Mouse (Mus musculus) forebrain, postnatal 0 days (tissue): ENCODE results near the gene Lat. TPM values are rescaled to one million over a fixed set of nuclear protein-coding genes. Genes with fewer than 3 reads are reported as not detected.

Source experiments
- ATAC-seq: fragments of 200-750 bp; cut with Nextera tagmentation; 2 replicates; pipeline ENCODE4 v1.8.0; 2017; ENCODE audit warnings: mild to moderate bottlenecking, moderate library complexity
- DNase-seq: peaks from one replicate; pipeline ENCODE4 v3.0.0-alpha.2; 2015
- H3K27ac ChIP-seq: fragments of 300-500 bp; sonication (generic); 2 replicates; pipeline ENCODE4 v1.5.1; 2014; ENCODE audit warnings: low read depth, mild to moderate bottlenecking, antibody characterized with exemption, low read length, moderate library complexity, mixed read lengths
- H3K27me3 ChIP-seq: fragments of 300-500 bp; sonication (generic); 2 replicates; pipeline ENCODE4 v1.6.1; 2014; ENCODE audit warnings: mild to moderate bottlenecking, low read length, mixed read lengths; ENCODE audit not compliant: insufficient read depth
- H3K36me3 ChIP-seq: fragments of 300-500 bp; sonication (generic); 2 replicates; pipeline ENCODE4 v1.6.1; 2014; ENCODE audit warnings: mild to moderate bottlenecking, moderate library complexity; ENCODE audit not compliant: insufficient read depth
- H3K4me1 ChIP-seq: fragments of 300-500 bp; sonication (generic); 2 replicates; pipeline ENCODE4 v1.6.1; 2014; ENCODE audit warnings: antibody characterized with exemption; ENCODE audit not compliant: insufficient read depth
- H3K4me2 ChIP-seq: fragments of 300-500 bp; sonication (generic); 2 replicates; pipeline ENCODE4 v1.6.1; 2014; ENCODE audit warnings: low read depth, mild to moderate bottlenecking, moderate library complexity
- H3K4me3 ChIP-seq: fragments of 300-500 bp; sonication (generic); 2 replicates; pipeline ENCODE4 v1.5.1; 2014; ENCODE audit warnings: low read depth, low read length, mixed read lengths
- H3K9ac ChIP-seq: fragments of 300-500 bp; sonication (generic); 2 replicates; pipeline ENCODE4 v1.6.1; 2014; ENCODE audit warnings: mild to moderate bottlenecking
- H3K9me3 ChIP-seq: fragments of 300-500 bp; sonication (generic); 2 replicates; pipeline ENCODE4 v1.6.1; 2016; ENCODE audit warnings: low read length
- CTCF ChIP-seq: sonication (generic); IDR thresholded peaks from 2 replicates; pipeline ENCODE4 v1.5.1; 2016; ENCODE audit warnings: antibody characterized with exemption, control low read depth, low read depth
- WGBS: fragments of 180-500 bp; shearing (Covaris S2); extraction: QIAGEN DNeasy Blood & Tissue Kit; methylation state at CpG from one replicate; pipeline ENCODE4 v1.1.7; 2014; 5-methylcytosine and 5-hydroxymethylcytosine counted together
- polyA plus RNA-seq: library from polyadenylated mRNA; unstranded; fragments of >200 nt; fragmentation: Nextera tagmentation; extraction: Ambion mirVana; gene quantifications from 2 replicates; pipeline ENCODE4 v1.2.1, GENCODE M21; 2015
- total RNA-seq: library from RNA; depleted of rRNA; stranded (reverse); fragments of >200 nt; gene quantifications from 2 replicates; pipeline ENCODE4 v1.2.3, GENCODE M21; 2014

Gene Lat
- total and polyA plus RNA-seq, 2 experiments from 2014 or later = 0.38 to 1.4 TPM

DNA sequence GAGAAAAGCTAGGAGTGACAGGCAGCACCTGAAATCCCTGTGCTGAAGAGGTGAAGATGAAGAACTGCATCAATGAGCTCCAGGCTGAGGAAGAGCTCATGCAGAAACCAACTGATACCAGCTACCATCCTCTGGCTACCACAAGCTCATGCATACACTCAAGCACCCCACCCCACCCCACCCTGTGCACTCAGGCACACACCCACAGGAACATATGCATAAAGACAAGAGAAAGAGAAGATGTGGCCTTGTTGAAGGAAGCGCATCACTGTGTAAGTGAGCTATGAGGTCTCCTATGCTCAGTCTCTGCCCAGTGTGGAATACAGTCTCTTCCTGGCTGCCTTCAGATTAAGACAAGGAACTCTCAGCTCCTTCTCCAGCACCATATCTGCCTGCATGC, 18.8 kb upstream of the Lat start:
- DNase-seq = no peak
- peaks cover 27% of the 10 kb centered on the region; the same call in 1 of the 2 replicates for H3K36me3 ChIP-seq
- 100% methylated on average over 1 of the region's 1 CpGs for WGBS
- H3K9ac ChIP-seq = no peak overlapping the region
- no peaks in the 10 kb centered on the region for H3K4me1 ChIP-seq
- no peaks in the 10 kb centered on the region for H3K9me3 ChIP-seq
- no peaks in the 10 kb centered on the region for H3K27me3 ChIP-seq
- ATAC-seq = no peak
- no peak overlapping the region for H3K4me2 ChIP-seq
- no peak overlapping the region for H3K4me3 ChIP-seq
- no peak overlapping the region for H3K27ac ChIP-seq
- TF ChIP-seq CTCF = no peak

DNA sequence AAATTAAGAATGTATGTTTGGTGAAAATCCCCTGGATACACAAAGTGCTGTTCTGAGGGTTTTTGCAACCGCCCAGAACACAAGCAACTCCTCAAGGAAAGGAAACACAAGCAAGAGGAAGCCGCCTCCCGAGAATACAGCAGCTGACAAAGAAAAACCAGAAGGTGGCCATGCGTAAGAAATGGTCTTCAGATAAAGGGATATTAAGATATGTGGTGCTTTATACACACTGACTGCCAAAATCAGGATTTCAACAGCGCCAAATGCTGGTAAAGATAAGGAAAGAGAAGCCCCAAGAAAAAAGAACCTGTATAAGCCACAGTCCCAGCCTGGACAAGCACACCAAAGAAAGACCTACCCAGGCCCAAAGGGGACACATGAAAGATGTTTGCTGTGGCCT, 14.2 kb upstream of the Lat start:
- ATAC-seq (no peak), DNase-seq (no peak)
- Histone ChIP-seq H3K9ac (no peak overlapping the region), H3K9me3 (no peaks in the 10 kb centered on the region), H3K4me2 (no peak overlapping the region), H3K27ac (no peak overlapping the region), H3K36me3 (peaks cover 17% of the 10 kb centered on the region; the same call in 1 of the 2 replicates), H3K4me3 (no peak overlapping the region), H3K27me3 (no peaks in the 10 kb centered on the region), H3K4me1 (no peaks in the 10 kb centered on the region)
- WGBS = 89% methylated on average over 5 of the region's 5 CpGs
- no peak for TF ChIP-seq CTCF

DNA sequence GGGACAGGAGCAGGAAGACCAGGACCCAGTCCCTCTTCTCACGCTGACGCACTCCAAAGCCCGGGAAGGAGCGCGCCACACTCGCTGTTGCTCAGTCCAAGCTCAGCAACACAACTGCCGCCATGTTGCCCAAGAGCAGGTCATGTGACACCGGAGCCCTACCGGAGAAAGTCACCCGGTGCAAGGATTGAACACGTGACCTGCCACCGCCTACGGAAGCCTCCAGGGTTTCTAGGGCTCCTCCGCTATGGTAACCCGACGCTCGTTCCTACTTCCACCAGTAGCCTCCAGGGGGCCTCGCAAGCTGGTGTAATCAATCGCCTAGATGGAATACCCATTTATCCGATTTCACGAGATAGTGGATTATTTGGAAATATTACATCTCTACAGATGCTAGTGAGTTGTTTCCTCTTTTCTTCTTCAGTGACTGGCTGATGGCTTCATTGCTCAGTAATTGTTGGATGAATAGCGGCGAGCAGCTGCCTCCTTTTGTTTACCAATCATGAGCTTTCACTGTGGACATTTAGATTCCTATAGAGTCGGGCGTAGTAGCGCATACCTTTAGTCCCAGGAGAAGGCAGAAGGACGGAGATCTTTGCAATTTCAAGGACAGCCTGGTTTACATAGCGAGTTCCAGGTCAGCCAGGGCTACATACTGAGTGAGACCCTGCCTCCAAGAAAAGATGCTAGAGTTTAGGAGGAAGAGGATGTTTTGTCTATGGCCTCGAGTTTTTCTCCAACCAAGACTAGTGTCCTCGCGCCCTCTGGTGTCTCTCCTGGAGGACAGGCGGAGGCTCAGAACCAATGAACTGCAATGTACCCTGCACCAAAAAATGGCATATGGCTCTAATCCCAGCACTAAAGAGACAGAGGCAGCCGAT, 8.1 kb upstream of the Lat start, which contains the start of gene Spns1:
TSS of gene Spns1 (minus strand) at position 173 of the 881 bp plus-strand sequence.
- H3K27me3 ChIP-seq = no peaks in the 10 kb centered on the region
- H3K36me3 ChIP-seq = peaks cover 23% of the 10 kb centered on the region
- H3K9me3 ChIP-seq = no peaks in the 10 kb centered on the region
- peak within 1 kb of the TSS; percentile 86 for H3K4me3 ChIP-seq
- peak within 1 kb of the TSS; percentile 83 for H3K27ac ChIP-seq
- ATAC-seq (peak; percentile 98), DNase-seq (peak; percentile 99)
- peak; percentile 93 for TF ChIP-seq CTCF
- peaks cover 7% of the 10 kb centered on the region; the same call in 1 of the 2 replicates for H3K4me1 ChIP-seq
- peak within 1 kb of the TSS; percentile 94 for H3K4me2 ChIP-seq
- H3K9ac ChIP-seq = peak within 1 kb of the TSS; percentile 82
- WGBS = under 1% methylated on average over 33 of the region's 33 CpGs

DNA sequence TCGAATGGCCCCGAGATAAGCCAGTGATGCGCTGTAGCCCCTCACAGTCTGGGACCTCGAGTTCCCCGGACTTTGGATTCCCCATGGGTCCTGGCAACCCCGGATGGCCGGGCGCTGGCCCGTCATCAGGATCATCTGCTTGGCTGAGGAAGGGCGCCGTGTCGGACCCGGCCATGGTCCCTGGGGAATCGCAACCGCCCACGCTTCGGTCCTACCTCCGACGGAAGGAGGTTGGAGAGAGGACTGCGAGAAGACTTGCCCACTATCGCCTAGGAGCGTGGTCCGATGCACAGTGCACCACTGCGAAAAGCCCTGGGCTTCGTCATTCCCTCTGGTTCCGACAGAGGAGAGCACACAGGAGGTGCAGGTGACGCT, 7.5 kb upstream of the Lat start:
- peak overlapping the region; percentile 86 for H3K4me3 ChIP-seq

DNA sequence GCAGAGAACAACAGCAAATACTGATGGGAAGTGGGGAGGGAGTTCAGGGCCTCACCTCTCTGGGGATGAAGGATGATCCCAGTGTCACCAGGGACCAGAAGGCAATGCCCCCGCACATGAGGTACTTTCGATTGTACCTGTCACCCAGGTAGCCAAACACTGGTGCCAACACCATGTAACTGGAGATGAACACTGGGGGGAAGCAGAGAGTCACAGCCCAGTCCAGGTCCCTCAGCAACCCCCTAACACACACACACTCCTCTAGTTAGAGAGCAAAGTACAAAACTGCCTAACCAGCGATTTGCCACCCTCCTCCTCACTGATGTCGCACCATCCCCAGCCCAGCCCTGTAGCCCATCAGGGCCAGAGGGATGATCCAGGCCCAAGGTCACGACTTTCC, 5.6 kb upstream of the Lat start:
- ATAC-seq = no peak
- Histone ChIP-seq H3K27me3 (no peaks in the 10 kb centered on the region), H3K4me2 (no peak overlapping the region), H3K4me3 (no peak overlapping the region), H3K9me3 (no peaks in the 10 kb centered on the region), H3K4me1 (peaks cover 7% of the 10 kb centered on the region; the same call in 1 of the 2 replicates), H3K36me3 (peaks cover 48% of the 10 kb centered on the region), H3K27ac (no peak overlapping the region), H3K9ac (no peak overlapping the region)
- WGBS = 78% methylated on average over 5 of the region's 5 CpGs
- no peak for DNase-seq
- 0 out of 2 replicates have a peak, but pooled peaks have one; percentile 18 for TF ChIP-seq CTCF

More for the DNA sequence above, 7.5 kb upstream of the Lat start:
- WGBS = 3% methylated on average over 27 of the region's 27 CpGs
- H3K27ac ChIP-seq = peak overlapping the region; percentile 66; the same call in 1 of the 2 replicates
- no peaks in the 10 kb centered on the region for H3K27me3 ChIP-seq
- H3K4me1 ChIP-seq = peaks cover 7% of the 10 kb centered on the region; the same call in 1 of the 2 replicates
- peak; percentile 36 for ATAC-seq
- peaks cover 29% of the 10 kb centered on the region for H3K36me3 ChIP-seq
- H3K4me2 ChIP-seq = peak overlapping the region; percentile 94
- TF ChIP-seq CTCF = no peak
- H3K9ac ChIP-seq = peak overlapping the region; percentile 82
- no peak for DNase-seq
- no peaks in the 10 kb centered on the region for H3K9me3 ChIP-seq

DNA sequence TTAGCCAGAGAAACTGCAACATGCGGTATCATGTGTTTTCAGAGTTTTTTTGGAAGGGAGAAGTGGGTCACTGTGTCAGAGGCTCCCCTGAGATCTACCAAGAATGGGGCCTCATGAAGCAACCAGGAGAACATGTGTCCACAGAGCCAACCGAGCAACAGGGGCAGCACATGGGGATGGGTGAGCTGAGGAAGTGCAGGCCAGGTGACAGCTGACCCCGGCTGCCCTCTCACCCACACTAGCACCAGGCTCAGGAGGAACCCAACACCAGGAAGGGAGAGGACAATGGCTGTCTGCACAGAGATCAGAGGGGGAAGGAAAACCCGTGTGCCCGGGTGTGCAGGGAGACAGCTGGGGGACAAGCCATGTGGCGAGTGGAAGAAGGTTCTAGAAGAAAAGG, 5.2 kb upstream of the Lat start:
- WGBS = 87% methylated on average over 6 of the region's 6 CpGs
- DNase-seq = no peak
- Histone ChIP-seq H3K36me3 (peaks cover 52% of the 10 kb centered on the region), H3K4me2 (no peak overlapping the region), H3K27me3 (no peaks in the 10 kb centered on the region), H3K9ac (no peak overlapping the region), H3K9me3 (no peaks in the 10 kb centered on the region), H3K4me1 (peaks cover 7% of the 10 kb centered on the region; the same call in 1 of the 2 replicates), H3K27ac (no peak overlapping the region), H3K4me3 (no peak overlapping the region)
- no peak for TF ChIP-seq CTCF
- ATAC-seq = no peak

DNA sequence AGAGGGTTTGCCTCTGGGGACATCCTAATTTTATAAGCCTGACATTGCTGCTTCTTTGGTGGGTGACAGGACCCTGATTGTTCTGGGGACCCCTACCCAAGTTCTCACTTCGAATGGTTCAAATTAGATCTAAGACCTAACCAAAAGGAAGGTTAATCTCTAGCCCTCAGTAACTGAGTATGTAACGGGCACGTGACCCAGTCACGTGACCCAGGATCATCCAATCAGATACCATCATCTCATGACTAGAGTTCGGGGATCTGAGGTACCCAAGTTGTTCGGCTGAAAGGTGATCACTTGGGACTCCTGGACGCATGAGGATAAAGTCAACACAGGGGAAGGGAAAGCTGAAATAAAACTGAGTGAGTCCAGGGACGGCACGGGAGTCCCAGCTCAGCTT, 3.6 kb upstream of the Lat start:
- Histone ChIP-seq H3K36me3 (peaks cover 59% of the 10 kb centered on the region), H3K4me3 (no peak overlapping the region), H3K4me2 (no peak overlapping the region), H3K9me3 (no peaks in the 10 kb centered on the region), H3K27me3 (no peaks in the 10 kb centered on the region), H3K27ac (no peak overlapping the region), H3K4me1 (peaks cover 7% of the 10 kb centered on the region; the same call in 1 of the 2 replicates), H3K9ac (no peak overlapping the region)
- no peak for TF ChIP-seq CTCF
- no peak for ATAC-seq
- WGBS = 86% methylated on average over 9 of the region's 9 CpGs
- no peak for DNase-seq
